Mouse (Mus musculus): ENCODE measurements around the gene Trim27.

Gene Trim27

DNA sequence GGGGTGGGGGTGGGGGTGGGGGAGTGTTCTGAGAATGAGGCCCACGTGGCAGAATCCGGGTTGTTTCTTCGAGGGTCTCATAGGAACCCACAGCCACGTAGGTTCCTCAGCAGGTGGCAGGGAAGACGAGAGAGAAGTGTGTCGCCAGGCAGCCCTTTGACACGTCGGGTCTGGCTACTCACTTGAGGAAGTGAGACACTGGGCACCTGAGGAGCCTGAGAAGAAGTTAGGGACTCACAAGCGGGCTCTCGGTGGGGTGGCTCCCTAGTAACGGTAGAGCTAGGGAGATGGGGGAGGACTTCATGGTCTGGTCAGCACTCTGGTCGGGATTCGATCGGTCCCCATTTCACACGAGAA lies at the start of gene Trim27:
Gene Trim27 (plus strand): TSS at position 79 of the 357 bp plus-strand sequence.
- no peak for DNase-seq

- peak in 1 of 2 experiments; percentile 27 for DNase-seq
Observed at GRCm38 (mm10) chr13:21142421-21142820, 36.8 kb upstream of the Trim27 start.

DNA sequence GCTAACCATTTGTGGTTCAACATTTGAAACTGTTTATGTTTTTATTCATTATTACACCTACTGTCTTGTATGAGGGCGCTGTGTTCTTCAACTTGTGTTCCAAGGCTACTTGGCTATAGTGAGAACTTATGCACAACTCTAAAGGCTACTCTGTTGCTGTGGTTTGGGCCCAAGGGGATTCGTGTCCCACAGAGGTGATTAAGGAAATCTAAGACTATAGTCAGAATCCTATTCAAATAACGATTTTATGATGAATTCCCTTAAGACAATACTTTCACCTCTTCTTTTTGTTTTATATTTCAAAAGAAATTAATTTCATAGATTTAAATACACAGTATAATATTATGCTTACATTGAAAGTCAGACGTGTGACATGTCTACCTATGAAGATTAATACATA lies 33.5 kb upstream of the Trim27 start, which contains the start of gene Olfr1368:
Gene Olfr1368 (minus strand): TSS at position 101 of the 400 bp plus-strand sequence.
- DNase-seq: no peak

DNA sequence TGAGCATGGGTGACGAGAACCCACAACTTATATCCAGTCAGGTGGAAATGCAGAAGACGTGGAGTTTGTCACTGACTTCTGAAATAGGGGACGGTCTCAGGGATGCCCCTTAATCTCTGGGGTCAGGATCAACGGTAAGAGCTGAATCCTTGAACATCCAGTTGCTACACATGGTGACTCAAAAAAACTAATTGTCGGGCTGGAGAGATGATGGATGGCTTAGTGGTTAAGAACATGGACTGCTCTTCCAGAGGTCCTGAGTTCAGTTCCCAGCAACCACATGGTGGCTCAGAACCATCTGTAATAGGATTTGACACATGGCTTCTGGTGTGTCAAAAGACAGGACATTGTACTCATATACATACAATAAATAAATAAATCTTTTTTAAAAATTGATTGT lies 23.4 kb upstream of the Trim27 start:
- DNase-seq: no peak

DNA sequence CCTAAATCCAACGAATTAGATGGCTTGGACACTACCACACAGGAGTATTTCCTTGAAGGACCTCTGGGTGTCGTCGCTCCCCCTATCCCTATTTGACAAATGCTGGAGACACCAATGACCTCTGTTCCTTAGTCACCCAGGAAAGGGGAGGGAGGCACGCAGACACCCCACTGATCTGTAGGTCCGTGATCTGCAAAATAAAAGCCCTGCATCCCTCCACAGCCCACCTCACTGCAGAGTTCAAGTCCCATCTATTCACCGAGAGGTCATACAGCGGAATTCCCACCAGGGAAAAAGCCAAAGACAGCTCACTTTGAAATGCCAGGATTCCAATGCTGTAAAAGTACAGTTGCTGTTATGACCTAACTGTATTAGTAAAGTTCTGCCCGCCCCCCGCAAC lies 21.2 kb upstream of the Trim27 start:
- no peak for DNase-seq

GRCm38 (mm10) chr13:21158785-21159474 lies 20.3 kb upstream of the Trim27 start:
- peak; percentile 90 to 96 for DNase-seq

- peak in 1 of 2 experiments; percentile 42 for DNase-seq
Observed at GRCm38 (mm10) chr13:21159475-21159819, 19.8 kb upstream of the Trim27 start.

DNA sequence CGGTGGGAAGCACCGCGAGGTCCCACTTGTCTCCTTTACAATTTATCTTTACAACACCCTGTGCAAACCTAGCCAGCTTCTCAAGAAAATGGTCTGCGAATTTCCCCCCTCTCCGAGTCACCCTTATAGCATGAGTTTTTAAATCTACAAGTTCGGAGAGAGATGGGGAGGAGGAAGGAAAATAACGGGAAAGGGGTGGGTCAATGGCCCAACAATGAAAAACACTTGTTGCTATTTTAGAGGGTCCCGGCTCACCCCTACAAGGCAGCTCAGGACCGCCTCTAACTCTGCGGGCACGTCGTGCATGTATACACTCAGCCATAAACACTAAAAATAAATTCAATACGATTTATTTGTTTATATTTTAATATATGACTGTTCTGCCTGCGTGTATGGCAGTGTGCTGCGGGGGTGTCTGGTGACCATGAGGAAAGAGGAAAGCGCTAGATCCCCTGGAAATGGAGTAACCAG lies 19.2 kb upstream of the Trim27 start:
- no peak for DNase-seq

DNA sequence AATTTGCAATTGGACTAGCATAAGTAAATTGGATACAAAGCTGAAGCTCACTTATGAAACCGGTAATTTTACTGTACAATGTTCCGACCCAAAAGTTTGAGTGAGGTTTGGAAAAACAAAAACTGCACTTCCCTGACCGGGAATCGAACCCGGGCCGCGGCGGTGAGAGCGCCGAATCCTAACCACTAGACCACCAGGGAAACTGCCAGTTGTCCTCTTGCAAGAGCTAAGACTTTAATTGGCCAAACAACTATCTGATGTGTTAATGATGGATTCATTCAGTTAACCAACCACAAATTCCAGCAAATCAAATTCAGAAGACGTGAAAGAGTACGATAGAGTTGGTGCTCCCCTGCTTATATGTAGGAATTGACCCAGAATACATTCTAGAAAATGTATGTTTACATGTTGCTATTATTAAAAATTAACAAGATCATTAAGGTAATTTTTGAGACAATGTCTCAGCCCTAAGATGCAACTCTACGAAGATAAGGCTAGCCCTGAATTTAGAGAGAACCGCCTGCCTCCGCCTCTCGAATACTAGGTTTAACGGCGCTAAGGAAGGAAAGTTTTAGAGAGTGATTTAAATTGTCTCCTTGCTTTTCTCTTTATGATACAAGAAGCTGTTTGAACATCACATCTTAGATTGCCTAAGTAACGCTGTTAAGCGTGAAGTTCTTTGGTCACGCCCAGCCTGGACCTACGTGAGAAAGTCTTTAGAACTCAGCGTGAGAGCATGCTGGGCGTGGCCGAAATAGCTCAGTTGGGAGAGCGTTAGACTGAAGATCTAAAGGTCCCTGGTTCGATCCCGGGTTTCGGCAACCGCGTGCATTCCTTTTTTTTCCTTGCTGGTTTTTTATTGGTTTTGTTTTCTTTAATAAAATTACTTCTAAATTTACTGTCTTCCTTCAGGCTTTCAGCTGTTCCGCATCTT lies 18.3 kb upstream of the Trim27 start:
- peak; percentile 90 to 92 for DNase-seq

DNA sequence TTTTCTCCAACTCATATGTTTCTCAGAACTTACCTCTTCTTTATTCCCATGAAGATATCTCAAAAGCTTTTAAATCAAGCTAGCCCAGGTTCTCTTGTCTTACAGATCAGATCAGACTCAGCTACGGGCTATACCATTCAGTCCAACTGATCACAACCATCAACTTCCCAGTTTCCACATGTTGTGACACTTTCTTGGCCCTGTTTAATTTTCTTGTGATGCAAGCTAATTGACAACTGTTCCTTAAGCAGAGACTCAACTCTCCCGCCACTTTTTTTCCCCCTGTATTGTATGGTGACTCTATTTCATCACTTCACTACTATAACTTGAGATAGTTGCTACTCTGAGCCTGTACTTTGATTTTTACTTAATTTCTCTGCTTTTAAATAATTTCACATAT lies 17.7 kb upstream of the Trim27 start:
- no peak for DNase-seq

DNA sequence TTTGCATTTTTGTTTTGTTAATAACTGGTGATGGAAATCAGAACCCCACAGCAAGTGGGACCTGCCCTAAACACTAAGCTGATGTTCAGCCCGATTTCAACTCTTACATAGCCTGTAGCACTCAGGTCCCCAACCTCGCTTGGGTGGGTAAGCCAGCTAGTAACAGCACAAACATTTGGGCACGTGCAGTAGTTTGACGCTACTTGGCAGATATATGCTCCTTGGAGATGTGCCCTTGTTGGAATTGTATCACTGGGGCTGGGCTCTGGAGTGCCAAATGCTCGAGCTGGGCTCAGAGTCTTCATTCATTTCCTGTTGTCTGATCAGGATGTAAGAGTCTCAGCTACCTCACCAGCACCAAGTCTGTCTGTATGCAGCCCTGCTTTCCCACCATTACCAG lies 16.7 kb upstream of the Trim27 start:
- DNase-seq: no peak

DNA sequence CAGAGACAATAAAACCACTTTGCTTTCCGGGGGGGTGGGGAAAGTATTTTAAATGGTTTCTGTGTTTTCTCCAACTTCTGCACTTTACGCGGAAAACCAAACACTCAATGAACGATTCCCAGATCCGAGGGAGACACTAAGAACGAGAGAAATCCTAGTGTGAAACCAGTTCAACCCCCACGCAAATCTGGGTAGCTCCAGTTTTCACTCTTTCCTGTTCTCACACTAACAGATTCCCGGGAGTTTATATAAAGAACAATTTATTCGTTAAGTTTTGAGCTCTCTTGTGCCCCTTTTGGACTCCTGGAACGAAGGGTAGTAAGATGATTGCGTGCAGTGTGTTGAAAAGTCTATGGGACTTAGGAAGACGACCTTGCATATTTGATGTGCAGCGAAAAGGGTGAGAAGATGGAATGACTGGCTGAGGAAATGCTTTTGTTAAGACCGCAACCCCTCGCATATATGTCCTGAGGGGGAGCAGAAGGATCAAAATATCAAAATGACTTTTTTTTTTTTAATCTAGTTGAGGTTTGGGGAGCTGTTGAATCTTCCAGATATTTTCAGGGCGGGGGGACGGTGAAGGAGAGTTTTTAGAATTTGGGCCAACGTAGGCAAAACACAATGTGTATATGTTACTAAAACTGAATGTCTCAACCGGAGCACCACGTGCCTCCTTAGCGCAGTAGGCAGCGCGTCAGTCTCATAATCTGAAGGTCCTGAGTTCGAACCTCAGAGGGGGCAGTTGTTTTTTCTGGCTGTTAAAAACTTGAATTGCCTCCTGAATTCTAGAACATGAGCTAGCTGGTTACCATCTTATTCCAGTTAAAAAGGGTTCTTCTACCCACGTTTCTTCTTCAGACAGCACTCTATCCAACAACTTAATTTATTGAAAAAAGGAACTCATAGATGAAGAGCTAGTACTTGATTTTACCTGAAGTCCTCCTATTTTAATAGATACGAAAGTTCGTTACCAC lies 12.0 kb upstream of the Trim27 start:
- peak; percentile 70 to 78 for DNase-seq

- DNase-seq: peak; percentile 27 to 31
Observed at GRCm38 (mm10) chr13:21167910-21168300, 11.3 kb upstream of the Trim27 start.

DNA sequence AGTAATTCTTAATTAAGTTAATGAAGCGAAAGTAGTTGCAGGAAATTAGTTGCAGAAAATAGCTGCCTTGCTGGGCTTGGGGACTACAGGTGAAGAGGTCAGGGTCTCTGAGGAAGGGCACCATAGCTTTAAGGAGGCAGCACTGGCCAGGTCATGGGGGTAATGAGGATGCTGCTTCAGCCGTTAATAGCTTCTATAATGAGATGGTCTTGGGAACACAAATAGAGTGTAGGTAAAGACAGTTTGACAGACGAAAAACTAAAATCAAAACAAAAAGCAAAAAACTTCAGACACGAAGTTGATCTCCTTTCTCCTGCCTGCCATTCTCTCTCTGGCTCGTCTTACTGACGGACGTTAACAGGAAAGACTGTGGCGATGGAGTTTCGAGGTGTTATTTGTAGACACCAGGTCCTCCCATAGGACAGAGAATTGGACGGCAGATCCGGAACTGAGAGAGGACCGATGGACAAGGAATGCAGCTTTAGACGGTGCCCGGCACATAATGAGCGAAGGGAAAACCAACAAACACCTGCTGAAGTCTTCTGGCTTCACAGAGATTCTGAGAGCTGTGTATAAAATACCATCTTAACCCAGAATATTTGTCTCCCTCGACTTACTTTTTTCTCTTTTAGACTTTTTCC lies 10.8 kb upstream of the Trim27 start:
- peak; percentile 37 to 48 for DNase-seq

DNA sequence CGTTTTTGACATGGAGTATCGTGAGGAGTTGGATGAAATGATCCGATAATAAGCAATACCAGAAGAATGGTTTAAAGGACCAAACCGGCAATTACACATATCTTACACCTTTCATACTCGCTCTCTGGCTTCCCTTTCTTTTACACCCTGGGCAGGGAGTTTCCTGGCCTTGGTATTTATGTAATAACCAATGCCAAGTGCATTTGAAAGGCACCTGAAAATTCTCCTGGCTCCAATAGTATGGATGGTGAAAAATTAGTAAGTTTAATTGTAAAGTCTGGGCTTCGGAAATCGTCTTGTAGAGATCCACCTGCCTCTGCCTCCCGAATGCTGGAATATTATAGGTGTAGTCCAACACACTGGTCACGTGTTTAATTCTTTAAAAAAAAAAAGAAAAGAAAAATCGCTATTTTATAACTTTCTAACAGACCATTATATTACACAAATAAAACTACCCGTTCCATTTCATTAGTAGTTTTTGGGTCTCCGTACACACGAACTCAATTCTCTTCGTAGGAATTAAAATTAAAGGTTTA lies 10.1 kb upstream of the Trim27 start:
- no peak for DNase-seq

DNA sequence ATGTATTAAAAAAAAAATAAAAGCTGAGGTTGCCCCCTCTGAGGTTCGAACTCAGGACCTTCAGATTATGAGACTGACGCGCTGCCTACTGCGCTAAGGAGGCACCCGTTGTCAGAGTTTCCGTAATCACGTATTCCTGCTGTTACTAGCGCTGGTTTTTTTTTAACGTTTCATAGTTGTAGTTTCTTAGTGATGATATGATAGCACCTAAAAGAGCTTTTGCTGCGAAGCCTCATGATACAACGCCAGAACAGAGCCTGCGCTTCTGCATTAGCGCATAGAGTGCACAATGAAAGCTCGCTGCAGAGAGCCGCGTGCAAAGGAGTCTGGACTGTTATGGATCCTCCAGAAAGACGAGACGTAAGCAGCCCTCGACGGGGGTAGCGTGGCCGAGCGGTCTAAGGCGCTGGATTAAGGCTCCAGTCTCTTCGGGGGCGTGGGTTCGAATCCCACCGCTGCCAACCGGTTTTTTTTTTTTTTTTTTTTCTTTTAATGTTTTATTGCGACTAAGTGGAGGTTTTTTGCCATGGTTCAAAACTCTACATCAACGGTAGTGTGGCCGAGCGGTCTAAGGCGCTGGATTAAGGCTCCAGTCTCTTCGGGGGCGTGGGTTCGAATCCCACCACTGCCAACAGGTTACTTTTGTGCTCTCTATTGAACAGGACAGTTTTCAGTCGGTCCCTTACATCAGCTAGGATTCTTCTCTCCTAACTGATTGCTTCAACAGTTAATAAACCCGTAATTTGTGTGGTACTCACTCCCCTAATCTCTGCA lies 9.4 kb upstream of the Trim27 start:
- DNase-seq: peak; percentile 78 to 80

- DNase-seq: no peak
Observed at GRCm38 (mm10) chr13:21170431-21171155, 8.7 kb upstream of the Trim27 start.

DNA sequence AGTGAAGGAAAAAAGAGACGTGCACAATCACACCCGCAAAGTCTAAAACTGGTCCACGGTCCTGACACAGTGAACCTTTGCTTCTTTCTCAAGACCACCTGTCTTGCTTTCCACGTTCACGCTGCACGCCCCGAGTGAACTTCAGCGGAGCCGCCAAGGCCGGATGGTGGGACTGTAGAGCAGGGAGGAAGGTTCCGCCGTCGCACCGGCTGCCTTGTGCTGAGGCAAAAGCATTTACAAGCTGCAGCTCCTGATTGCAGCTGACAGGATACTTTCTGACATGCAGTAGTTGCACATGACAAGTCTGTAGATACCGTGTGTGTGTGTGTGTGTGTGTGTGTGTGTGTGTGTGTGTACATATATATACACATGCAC lies 8.1 kb upstream of the Trim27 start:
- DNase-seq: no peak

DNA sequence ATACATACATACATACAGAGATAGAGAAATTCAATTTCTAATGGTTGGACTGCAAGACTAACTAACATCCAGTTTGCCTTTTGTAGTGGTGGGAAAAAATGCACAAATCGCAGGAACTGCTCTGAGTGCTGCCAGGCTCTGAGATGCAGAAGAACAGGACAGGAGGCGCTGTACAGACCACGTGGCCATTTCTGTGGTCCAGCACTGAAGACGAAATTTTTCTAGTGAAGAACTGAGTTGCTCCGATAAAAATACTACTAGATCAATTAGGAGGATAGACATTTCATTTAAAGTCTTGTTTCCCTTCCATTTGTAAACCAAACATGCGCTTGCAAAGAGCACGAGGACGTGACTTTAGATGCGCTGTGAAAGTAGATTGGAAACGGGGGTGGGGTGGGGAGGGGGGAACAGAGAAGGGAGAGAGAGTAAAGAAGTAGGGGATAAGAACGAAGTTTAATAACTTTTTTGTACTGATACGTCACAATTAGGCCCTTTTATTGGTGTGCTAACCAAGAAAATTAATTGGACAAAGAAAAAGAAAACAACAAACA lies 7.6 kb upstream of the Trim27 start:
- DNase-seq: peak; percentile 12 to 38

All from kidney, postnatal 36 days (tissue).